ENCODE assay signal across 8 mouse cellular contexts in genomic region chr4:151981363-151981762, GRCm38 (mm10). TPM values are rescaled to one million over a fixed set of nuclear protein-coding genes. Genes with fewer than 3 reads are reported as not detected.
DNase-seq lines count a peak whose midpoint lies in the region.

No protein-coding gene starts in this region.

- no peaks in the 10 kb centered on the region for H3K27me3 ChIP-seq in hindbrain, embryonic 10.5 days (ENCODE audit: insufficient read depth, poor library complexity, severe bottlenecking)

- no peaks in the 10 kb centered on the region for H3K9me3 ChIP-seq in hindbrain, embryonic 10.5 days

- H3K4me3 ChIP-seq in hindbrain, embryonic 10.5 days, result 0 out of 2 replicates have a peak overlapping the region, but pooled peaks have one; percentile 9

- peak; percentile 70 for DNase-seq in Muller cell, postnatal 12 days (ENCODE audit: inconsistent ontology term)
- DNase-seq in cerebellum, adult 9-10 months, result peak; percentile 88
- peak; percentile 60 to 93 for DNase-seq in frontal cortex, adult 2 months (ENCODE audit: extremely low spot score in 1 of 2, low spot score in 1 of 2)
- peak; percentile 79 for DNase-seq in hindbrain, embryonic 10.5 days (ENCODE audit: low spot score)
- peak; percentile 77 for DNase-seq in layer of hippocampus, adult 9-11 months
- peak; percentile 87 for DNase-seq in lung, postnatal 10 days
- peak; percentile 83 for DNase-seq in ovary, postnatal 36 days (ENCODE audit: low spot score)
- peak; percentile 79 for DNase-seq in thymus, postnatal 14 days

- H3K27ac ChIP-seq in hindbrain, embryonic 10.5 days, result no peak overlapping the region

- 15% methylated on average over 5 of the region's 5 CpGs for WGBS in hindbrain, embryonic 10.5 days

- peaks cover 34% of the 10 kb centered on the region for H3K4me1 ChIP-seq in hindbrain, embryonic 10.5 days (replicated peaks)

- peaks cover 88% of the 10 kb centered on the region for H3K36me3 ChIP-seq in hindbrain, embryonic 10.5 days

RNA-seq across cellular contexts. Expression of gene Thap3, which starts 7.4 kb away (rescaled TPM):
- 29.8 and 39.4 TPM in 2 replicates for polyA plus RNA-seq in frontal cortex, adult 2 months (2012; rRNA removed)
- 34.5 and 36.2 TPM in 2 replicates for polyA plus RNA-seq in hindbrain, embryonic 10.5 days (2016; fragmentation: Nextera tagmentation; extraction: Ambion mirVana)

RNA-seq across cellular contexts. Expression of gene Phf13, which starts 14.7 kb away (rescaled TPM):
- polyA plus RNA-seq in frontal cortex, adult 2 months (2012; rRNA removed), result 9.1 and 9.3 TPM in 2 replicates
- polyA plus RNA-seq in hindbrain, embryonic 10.5 days (2016; fragmentation: Nextera tagmentation; extraction: Ambion mirVana), result 30.7 TPM in 2 replicates

RNA-seq across cellular contexts. Expression of gene Klhl21, which starts 27.2 kb away (rescaled TPM):
- polyA plus RNA-seq in frontal cortex, adult 2 months (2012; rRNA removed), result 11.2 and 12.1 TPM in 2 replicates
- 7.7 and 8.7 TPM in 2 replicates for polyA plus RNA-seq in hindbrain, embryonic 10.5 days (2016; fragmentation: Nextera tagmentation; extraction: Ambion mirVana)

RNA-seq across cellular contexts. Expression of gene Zbtb48, which starts 46.1 kb away (rescaled TPM):
- polyA plus RNA-seq in frontal cortex, adult 2 months (2012; rRNA removed), result 17.6 and 19.1 TPM in 2 replicates
- 23.3 and 25.9 TPM in 2 replicates for polyA plus RNA-seq in hindbrain, embryonic 10.5 days (2016; fragmentation: Nextera tagmentation; extraction: Ambion mirVana)

RNA-seq across cellular contexts. Expression of gene Dnajc11, which starts 47.9 kb away (rescaled TPM):
- polyA plus RNA-seq in frontal cortex, adult 2 months (2012; rRNA removed), result 62.5 and 64.2 TPM in 2 replicates
- 102 and 108 TPM in 2 replicates for polyA plus RNA-seq in hindbrain, embryonic 10.5 days (2016; fragmentation: Nextera tagmentation; extraction: Ambion mirVana)
